Mouse (Mus musculus) embryonic facial prominence, embryonic 14.5 days (tissue): ENCODE results near the gene Cnnm3. TPM values are rescaled to one million over a fixed set of nuclear protein-coding genes. Genes with fewer than 3 reads are reported as not detected.

Experiments used
- ATAC-seq: fragments of 200-750 bp; cut with Nextera tagmentation; 2 replicates; pipeline ENCODE4 v1.8.0; 2017; ENCODE audit warnings: low read depth, moderate number of reproducible peaks, moderate TSS enrichment
- DNase-seq: peaks from one replicate; pipeline ENCODE4 v3.0.0-alpha.2; 2015; ENCODE audit warnings: low spot score
- H3K27ac ChIP-seq: fragments of 300-500 bp; sonication (generic); replicated peaks from 2 replicates; pipeline ENCODE4 v1.5.1; 2014; ENCODE audit warnings: low read depth, mild to moderate bottlenecking, low read length, moderate library complexity
- H3K27me3 ChIP-seq: fragments of 300-500 bp; sonication (generic); replicated peaks from 2 replicates; pipeline ENCODE4 v1.6.1; 2014; ENCODE audit warnings: low read length; ENCODE audit not compliant: control insufficient read depth, insufficient read depth
- H3K36me3 ChIP-seq: fragments of 300-500 bp; sonication (generic); 2 replicates; pipeline ENCODE4 v1.6.1; 2014; ENCODE audit warnings: low read length, mixed read lengths; ENCODE audit not compliant: control insufficient read depth, insufficient read depth
- H3K4me1 ChIP-seq: fragments of 300-500 bp; sonication (generic); 2 replicates; pipeline ENCODE4 v1.6.1; 2014; ENCODE audit warnings: antibody characterized with exemption, low read length; ENCODE audit not compliant: control insufficient read depth, insufficient read depth
- H3K4me2 ChIP-seq: fragments of 300-500 bp; sonication (generic); 2 replicates; pipeline ENCODE4 v1.6.1; 2014; ENCODE audit warnings: low read depth, mild to moderate bottlenecking, low read length, moderate library complexity, mixed read lengths
- H3K4me3 ChIP-seq: fragments of 300-500 bp; sonication (generic); 2 replicates; pipeline ENCODE4 v1.5.1; 2014; ENCODE audit warnings: low read depth, mild to moderate bottlenecking, low read length
- H3K9ac ChIP-seq: fragments of 300-500 bp; sonication (generic); 2 replicates; pipeline ENCODE4 v1.6.1; 2014; ENCODE audit warnings: low read depth, mild to moderate bottlenecking, low read length, moderate library complexity, mixed read lengths
- H3K9me3 ChIP-seq: fragments of 300-500 bp; sonication (generic); 2 replicates; pipeline ENCODE4 v1.6.1; 2016; ENCODE audit warnings: low read length; ENCODE audit not compliant: control insufficient read depth
- whole genome bisulfite sequencing: fragments of 180-500 bp; shearing (Covaris S2); extraction: QIAGEN DNeasy Blood & Tissue Kit; methylation state at CpG from one replicate; pipeline ENCODE4 v1.1.7; 2014; 5-methylcytosine and 5-hydroxymethylcytosine counted together
- polyA plus RNA-seq: library from polyadenylated mRNA; unstranded; fragments of >200 nt; fragmentation: Nextera tagmentation; extraction: Ambion mirVana; gene quantifications from 2 replicates; pipeline ENCODE4 v1.2.1, GENCODE M21; 2014

Cnnm3 gene
- polyA plus RNA-seq, 1 experiment from 2014 or later: 5.1 TPM

DNA sequence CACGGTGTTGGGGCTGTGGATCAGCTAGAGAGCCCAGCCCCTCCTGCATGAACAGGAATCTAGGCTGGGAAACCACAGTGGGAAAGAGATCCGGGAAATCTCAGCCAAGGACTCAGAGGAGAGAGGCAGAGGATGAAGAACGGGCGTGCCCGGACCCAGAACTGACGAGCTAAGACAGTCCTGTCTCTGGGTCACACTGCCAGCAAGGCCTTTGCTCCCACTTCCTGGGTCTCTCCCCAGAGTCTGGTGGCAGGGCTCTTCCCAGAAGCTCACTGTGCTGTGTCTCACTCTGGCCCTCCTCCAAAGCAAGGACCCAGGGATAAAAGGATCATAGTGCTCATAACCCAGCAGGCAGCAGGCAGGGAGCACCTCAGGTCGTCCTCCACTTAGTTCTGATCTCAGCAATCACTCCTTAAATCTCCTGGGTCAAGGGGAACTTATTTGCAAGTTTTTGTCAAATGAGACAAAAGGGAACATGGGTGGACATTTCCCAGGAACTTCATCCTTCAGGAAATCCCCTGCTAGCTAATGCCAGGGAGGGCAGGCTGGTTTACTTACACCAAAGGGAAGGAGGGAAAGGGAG lies 58.1 kb downstream of the Cnnm3 start:
- Histone ChIP-seq H3K4me1 (peaks cover 45% of the 10 kb centered on the region), H3K36me3 (no peaks in the 10 kb centered on the region), H3K27me3 (no peaks in the 10 kb centered on the region), H3K4me2 (no peak overlapping the region), H3K9me3 (no peaks in the 10 kb centered on the region), H3K27ac (0 out of 2 replicates have a peak overlapping the region, but pooled peaks have one; percentile 10), H3K4me3 (no peak overlapping the region), H3K9ac (no peak overlapping the region)
- ATAC-seq: no peak
- no peak for DNase-seq
- 31% methylated on average over 4 of the region's 7 CpGs for whole genome bisulfite sequencing

- no peak overlapping the region for H3K9ac ChIP-seq
- no peaks in the 10 kb centered on the region for H3K9me3 ChIP-seq
- H3K4me2 ChIP-seq: no peak overlapping the region
- WGBS: 90% methylated on average over 5 of the region's 5 CpGs
- ATAC-seq (no peak), DNase-seq (no peak)
- no peak overlapping the region for H3K27ac ChIP-seq
- H3K4me3 ChIP-seq: no peak overlapping the region
- H3K36me3 ChIP-seq: no peaks in the 10 kb centered on the region
- no peaks in the 10 kb centered on the region for H3K27me3 ChIP-seq
- peaks cover 47% of the 10 kb centered on the region for H3K4me1 ChIP-seq
Observed at GRCm38 (mm10) chr1:36570320-36570719, 58.7 kb downstream of the Cnnm3 start.

DNA sequence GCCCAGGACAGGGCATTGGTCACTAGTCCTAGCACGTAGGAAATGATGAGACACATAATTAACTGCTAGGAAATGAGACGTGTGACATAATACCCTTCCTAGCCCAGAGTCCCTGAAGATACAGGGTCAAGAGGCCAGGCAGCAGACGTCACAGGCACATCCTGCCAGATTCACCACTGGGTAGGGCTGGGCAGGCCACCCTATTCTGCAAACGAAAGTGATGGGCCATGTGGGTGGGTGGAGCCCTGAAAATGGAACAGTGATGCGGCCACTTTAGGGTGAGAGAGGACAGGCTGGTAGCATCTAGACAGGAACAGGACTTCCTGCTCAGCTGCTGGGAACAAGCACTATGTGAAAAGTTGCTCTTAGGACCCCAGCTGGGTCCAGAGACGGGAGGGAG lies 60.0 kb downstream of the Cnnm3 start:
- ATAC-seq: no peak
- no peak overlapping the region for H3K4me2 ChIP-seq
- H3K36me3 ChIP-seq: no peaks in the 10 kb centered on the region
- DNase-seq: no peak
- H3K4me3 ChIP-seq: no peak overlapping the region
- H3K4me1 ChIP-seq: peaks cover 45% of the 10 kb centered on the region
- H3K27me3 ChIP-seq: no peaks in the 10 kb centered on the region
- WGBS: 42% methylated on average over 6 of the region's 6 CpGs
- no peak overlapping the region for H3K9ac ChIP-seq
- H3K27ac ChIP-seq: no peak overlapping the region
- no peaks in the 10 kb centered on the region for H3K9me3 ChIP-seq

GRCm38 (mm10) chr1:36572140-36572700 lies 60.6 kb downstream of the Cnnm3 start:
- H3K27me3 ChIP-seq: no peaks in the 10 kb centered on the region
- WGBS: 65% methylated on average over 2 of the region's 2 CpGs
- H3K27ac ChIP-seq: no peak overlapping the region

GRCm38 (mm10) chr1:36572709-36573108 lies 61.0 kb downstream of the Cnnm3 start:
- no peaks in the 10 kb centered on the region for H3K9me3 ChIP-seq
- H3K36me3 ChIP-seq: no peaks in the 10 kb centered on the region
- H3K27me3 ChIP-seq: no peaks in the 10 kb centered on the region
- no peak overlapping the region for H3K4me3 ChIP-seq
- no peak overlapping the region for H3K4me2 ChIP-seq
- no peak overlapping the region for H3K9ac ChIP-seq
- no peak for DNase-seq
- H3K27ac ChIP-seq: no peak overlapping the region
- H3K4me1 ChIP-seq: peaks cover 45% of the 10 kb centered on the region
- WGBS: 50% methylated on average over 1 of the region's 1 CpGs
- no peak for ATAC-seq

More at GRCm38 (mm10) chr1:36572140-36572700, 60.6 kb downstream of the Cnnm3 start:
- peaks cover 45% of the 10 kb centered on the region for H3K4me1 ChIP-seq
- H3K9ac ChIP-seq: no peak overlapping the region
- no peak overlapping the region for H3K4me2 ChIP-seq
- DNase-seq (no peak), ATAC-seq (no peak)
- no peaks in the 10 kb centered on the region for H3K9me3 ChIP-seq
- no peaks in the 10 kb centered on the region for H3K36me3 ChIP-seq
- H3K4me3 ChIP-seq: no peak overlapping the region

DNA sequence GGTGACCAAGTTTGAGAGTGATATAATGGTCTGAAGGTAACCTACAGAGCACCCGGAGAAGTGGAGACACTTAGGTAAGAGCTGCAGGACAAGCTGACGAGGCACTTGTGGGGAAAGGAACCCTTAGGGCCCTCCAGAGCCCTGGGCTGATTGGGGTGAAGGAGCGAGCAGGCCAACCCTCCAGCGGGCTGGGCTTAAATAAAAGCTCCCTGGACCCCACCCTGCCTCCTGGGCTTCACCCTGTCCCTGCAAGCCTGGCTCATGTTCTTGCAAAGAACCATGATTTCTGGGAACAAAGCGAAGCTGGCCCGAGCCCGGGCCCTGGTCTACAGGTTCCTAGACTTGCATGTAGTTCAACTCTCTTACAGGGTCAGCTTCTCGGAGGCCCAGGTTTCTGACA lies 61.9 kb downstream of the Cnnm3 start:
- H3K36me3 ChIP-seq: no peaks in the 10 kb centered on the region
- no peak overlapping the region for H3K4me3 ChIP-seq
- no peak overlapping the region for H3K4me2 ChIP-seq
- no peak overlapping the region for H3K9ac ChIP-seq
- 80% methylated on average over 6 of the region's 8 CpGs for WGBS
- H3K9me3 ChIP-seq: no peaks in the 10 kb centered on the region
- H3K27me3 ChIP-seq: no peaks in the 10 kb centered on the region
- H3K4me1 ChIP-seq: peaks cover 37% of the 10 kb centered on the region
- DNase-seq (no peak), ATAC-seq (no peak)
- H3K27ac ChIP-seq: peak overlapping the region; percentile 18; the same call in 1 of the 2 replicates

DNA sequence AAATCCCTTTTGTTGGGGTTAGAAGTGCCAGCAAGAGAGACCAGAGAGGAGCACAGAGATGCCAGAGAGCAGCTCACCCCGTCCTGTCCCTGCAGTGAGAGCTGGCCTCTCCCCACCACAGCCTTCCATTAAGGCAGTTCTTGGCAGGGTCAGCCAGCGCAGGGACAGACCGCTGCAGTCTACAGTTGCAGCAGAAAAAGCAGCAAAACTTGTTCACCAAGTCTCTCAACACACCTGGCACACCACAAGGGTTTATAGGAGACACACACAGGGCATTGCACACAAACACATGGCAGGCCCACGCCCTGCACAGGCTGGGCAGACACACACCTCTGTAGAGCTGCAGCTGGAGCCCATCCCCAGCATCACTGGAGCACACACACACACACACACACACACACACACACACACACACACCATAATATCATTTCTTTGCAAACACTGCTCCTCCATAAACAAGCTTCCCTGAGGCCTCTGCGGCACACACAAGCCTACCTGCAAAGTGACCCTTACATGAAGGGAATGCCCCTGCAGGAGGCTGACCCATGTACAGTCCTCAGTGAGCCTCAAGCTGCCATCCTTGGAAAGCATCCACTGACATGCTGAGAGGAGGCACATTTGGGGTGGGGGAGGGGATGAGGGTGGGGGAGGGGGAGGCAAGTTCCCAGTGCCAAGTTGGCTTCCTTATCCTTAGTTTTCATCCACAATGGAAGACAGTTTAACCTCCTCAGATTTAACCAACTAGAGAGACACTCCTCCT lies 62.7 kb downstream of the Cnnm3 start:
- H3K9me3 ChIP-seq: no peaks in the 10 kb centered on the region
- H3K27me3 ChIP-seq: no peaks in the 10 kb centered on the region
- H3K9ac ChIP-seq: no peak overlapping the region
- ATAC-seq (peak; percentile 50; the same call in 1 of the 2 replicates), DNase-seq (peak; percentile 75)
- H3K4me3 ChIP-seq: no peak overlapping the region
- peaks cover 33% of the 10 kb centered on the region for H3K4me1 ChIP-seq
- H3K36me3 ChIP-seq: no peaks in the 10 kb centered on the region
- WGBS: 70% methylated on average over 5 of the region's 5 CpGs
- 0 out of 2 replicates have a peak overlapping the region, but pooled peaks have one; percentile 18 for H3K27ac ChIP-seq
- no peak overlapping the region for H3K4me2 ChIP-seq

DNA sequence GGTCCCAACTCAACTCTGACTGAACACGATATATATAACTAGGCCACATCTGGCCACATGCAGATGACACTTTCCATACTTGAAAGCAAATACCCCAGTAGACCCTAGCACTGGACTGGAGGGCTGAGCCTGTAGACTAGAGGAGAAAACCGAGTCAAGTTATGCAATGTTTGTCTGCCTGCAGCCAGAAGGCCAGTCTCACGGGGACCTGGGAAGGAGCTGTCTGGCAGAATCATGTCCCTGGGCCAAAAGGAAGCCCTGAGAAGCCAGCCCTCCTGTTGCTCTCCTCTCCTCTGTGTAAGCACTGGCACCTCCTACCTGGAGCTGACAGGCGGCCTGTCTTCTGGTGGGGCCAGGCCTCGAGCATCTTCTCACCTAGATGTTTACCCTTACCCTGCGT lies 63.7 kb downstream of the Cnnm3 start:
- Histone ChIP-seq H3K9ac (no peak overlapping the region), H3K27me3 (no peaks in the 10 kb centered on the region), H3K36me3 (no peaks in the 10 kb centered on the region), H3K9me3 (no peaks in the 10 kb centered on the region), H3K4me3 (no peak overlapping the region), H3K4me2 (no peak overlapping the region), H3K4me1 (peaks cover 35% of the 10 kb centered on the region), H3K27ac (no peak overlapping the region)
- WGBS: 56% methylated on average over 6 of the region's 6 CpGs
- DNase-seq (no peak), ATAC-seq (no peak)
